Mouse (Mus musculus) forebrain, embryonic 11.5 days (tissue): ENCODE data around the gene Qsox2. TPM values are rescaled to one million over a fixed set of nuclear protein-coding genes. Genes with fewer than 3 reads are reported as not detected.

Experiments used
- ATAC-seq: fragments of 200-750 bp; cut with Nextera tagmentation; replicated peaks from 2 replicates; pipeline ENCODE4 v1.8.0; 2017; ENCODE audit warnings: moderate TSS enrichment; ENCODE audit not compliant: low FRiP score
- DNase-seq: peaks from one replicate; pipeline ENCODE4 v3.0.0-alpha.2; 2017; ENCODE audit warnings: low spot score
- H3K27ac ChIP-seq: fragments of 300-500 bp; sonication (generic); 2 replicates; pipeline ENCODE4 v1.5.1; 2014; ENCODE audit warnings: low read depth, low read length
- H3K27me3 ChIP-seq: fragments of 300-500 bp; sonication (generic); 2 replicates; pipeline ENCODE4 v1.6.1; 2014; ENCODE audit warnings: mild to moderate bottlenecking, low read length, mixed read lengths; ENCODE audit not compliant: control insufficient read depth, insufficient read depth
- H3K36me3 ChIP-seq: fragments of 300-500 bp; sonication (generic); 2 replicates; pipeline ENCODE4 v1.6.1; 2014; ENCODE audit warnings: mild to moderate bottlenecking, low read length, moderate library complexity, mixed read lengths; ENCODE audit not compliant: control insufficient read depth, insufficient read depth
- H3K4me1 ChIP-seq: fragments of 300-500 bp; sonication (generic); replicated peaks from 2 replicates; pipeline ENCODE4 v1.6.1; 2014; ENCODE audit warnings: low read length, mixed read lengths; ENCODE audit not compliant: control insufficient read depth, insufficient read depth
- H3K4me2 ChIP-seq: fragments of 300-500 bp; sonication (generic); 2 replicates; pipeline ENCODE4 v1.6.1; 2014; ENCODE audit warnings: low read depth, mild to moderate bottlenecking, low read length, moderate library complexity, mixed read lengths; ENCODE audit not compliant: severe bottlenecking
- H3K4me3 ChIP-seq: fragments of 300-500 bp; sonication (generic); 2 replicates; pipeline ENCODE4 v1.5.1; 2014; ENCODE audit warnings: low read depth, low read length
- H3K9ac ChIP-seq: fragments of 300-500 bp; sonication (generic); 2 replicates; pipeline ENCODE4 v1.6.1; 2014; ENCODE audit warnings: low read length
- H3K9me3 ChIP-seq: fragments of 300-500 bp; sonication (generic); 2 replicates; pipeline ENCODE4 v1.6.1; 2016; ENCODE audit warnings: low read length, mixed read lengths; ENCODE audit not compliant: control insufficient read depth
- WGBS: fragments of 180-500 bp; shearing (Covaris S2); extraction: QIAGEN DNeasy Blood & Tissue Kit; methylation state at CpG from one replicate; pipeline ENCODE4 v1.1.7; 2014; 5-methylcytosine and 5-hydroxymethylcytosine counted together
- polyA plus RNA-seq: library from polyadenylated mRNA; unstranded; fragments of >200 nt; fragmentation: Nextera tagmentation; extraction: Ambion mirVana; gene quantifications from 2 replicates; pipeline ENCODE4 v1.2.1, GENCODE M21; 2014

The Qsox2 gene
- 20.6 and 22.9 TPM in 2 replicates for polyA plus RNA-seq

GRCm38 (mm10) chr2:26237290-26237782 is at the start of gene Qsox2:
Gene Qsox2, minus strand, starts transcription at chr2:26237525.
- H3K27me3 ChIP-seq, result no peaks in the 10 kb centered on the region
- H3K27ac ChIP-seq, result peak within 1 kb of the TSS; percentile 72
- H3K36me3 ChIP-seq, result no peaks in the 10 kb centered on the region
- peak within 1 kb of the TSS; percentile 83 for H3K4me2 ChIP-seq
- peak; percentile 86 for ATAC-seq
- WGBS, result 2% methylated on average over 34 of the region's 36 CpGs
- peak within 1 kb of the TSS; percentile 90 for H3K4me3 ChIP-seq
- H3K9ac ChIP-seq, result peak within 1 kb of the TSS; percentile 70
- DNase-seq, result peak; percentile 98
- H3K9me3 ChIP-seq, result no peaks in the 10 kb centered on the region
- peaks cover 4% of the 10 kb centered on the region; the same call in 1 of the 2 replicates for H3K4me1 ChIP-seq

GRCm38 (mm10) chr2:26286391-26286790 is 49.1 kb upstream of the Qsox2 start:
- no peak for DNase-seq
- no peak for ATAC-seq
- H3K4me2 ChIP-seq, result no peak overlapping the region
- no peaks in the 10 kb centered on the region for H3K9me3 ChIP-seq
- no peak overlapping the region for H3K27ac ChIP-seq
- no peaks in the 10 kb centered on the region for H3K27me3 ChIP-seq
- no peak overlapping the region for H3K9ac ChIP-seq
- no peak overlapping the region for H3K4me3 ChIP-seq
- no peaks in the 10 kb centered on the region for H3K4me1 ChIP-seq
- H3K36me3 ChIP-seq, result no peaks in the 10 kb centered on the region
- 76% methylated on average over 7 of the region's 7 CpGs for WGBS

GRCm38 (mm10) chr2:26285804-26286203 is 48.5 kb upstream of the Qsox2 start:
- no peak overlapping the region for H3K4me3 ChIP-seq
- ATAC-seq, result no peak
- no peak overlapping the region for H3K27ac ChIP-seq
- H3K4me2 ChIP-seq, result no peak overlapping the region
- no peaks in the 10 kb centered on the region for H3K4me1 ChIP-seq
- H3K27me3 ChIP-seq, result no peaks in the 10 kb centered on the region
- no peak overlapping the region for H3K9ac ChIP-seq
- 79% methylated on average over 7 of the region's 7 CpGs for WGBS
- H3K9me3 ChIP-seq, result no peaks in the 10 kb centered on the region
- no peaks in the 10 kb centered on the region for H3K36me3 ChIP-seq
- no peak for DNase-seq

GRCm38 (mm10) chr2:26280594-26280993 is 43.3 kb upstream of the Qsox2 start:
- Histone ChIP-seq H3K4me3 (no peak overlapping the region), H3K27ac (no peak overlapping the region), H3K4me2 (no peak overlapping the region), H3K36me3 (no peaks in the 10 kb centered on the region), H3K9ac (no peak overlapping the region), H3K9me3 (no peaks in the 10 kb centered on the region), H3K4me1 (no peaks in the 10 kb centered on the region), H3K27me3 (no peaks in the 10 kb centered on the region)
- no peak for DNase-seq
- WGBS, result 70% methylated on average over 11 of the region's 11 CpGs
- no peak for ATAC-seq

GRCm38 (mm10) chr2:26279712-26280111 is 42.4 kb upstream of the Qsox2 start:
- Histone ChIP-seq H3K4me3 (no peak overlapping the region), H3K4me2 (no peak overlapping the region), H3K4me1 (no peaks in the 10 kb centered on the region), H3K36me3 (no peaks in the 10 kb centered on the region), H3K9ac (no peak overlapping the region), H3K27me3 (no peaks in the 10 kb centered on the region), H3K9me3 (no peaks in the 10 kb centered on the region), H3K27ac (no peak overlapping the region)
- WGBS, result 86% methylated on average over 3 of the region's 3 CpGs
- no peak for ATAC-seq
- DNase-seq, result no peak

GRCm38 (mm10) chr2:26273611-26274010 is 36.3 kb upstream of the Qsox2 start:
- H3K4me3 ChIP-seq, result no peak overlapping the region
- no peaks in the 10 kb centered on the region for H3K36me3 ChIP-seq
- no peak overlapping the region for H3K4me2 ChIP-seq
- no peak for ATAC-seq
- H3K9me3 ChIP-seq, result no peaks in the 10 kb centered on the region
- 16% methylated on average over 7 of the region's 7 CpGs for WGBS
- H3K27me3 ChIP-seq, result no peaks in the 10 kb centered on the region
- H3K4me1 ChIP-seq, result no peaks in the 10 kb centered on the region
- H3K9ac ChIP-seq, result no peak overlapping the region
- H3K27ac ChIP-seq, result no peak overlapping the region
- DNase-seq, result peak; percentile 73

GRCm38 (mm10) chr2:26268216-26268615 is 30.9 kb upstream of the Qsox2 start:
- Histone ChIP-seq H3K27me3 (no peaks in the 10 kb centered on the region), H3K27ac (no peak overlapping the region), H3K36me3 (no peaks in the 10 kb centered on the region), H3K9me3 (no peaks in the 10 kb centered on the region), H3K4me1 (no peaks in the 10 kb centered on the region), H3K9ac (no peak overlapping the region), H3K4me3 (no peak overlapping the region), H3K4me2 (no peak overlapping the region)
- WGBS, result 69% methylated on average over 3 of the region's 3 CpGs
- ATAC-seq (no peak), DNase-seq (no peak)

- no peak overlapping the region for H3K4me2 ChIP-seq
- no peak overlapping the region for H3K9ac ChIP-seq
- H3K27me3 ChIP-seq, result no peaks in the 10 kb centered on the region
- no peak overlapping the region for H3K4me3 ChIP-seq
- H3K27ac ChIP-seq, result no peak overlapping the region
- WGBS, result 81% methylated on average over 10 of the region's 10 CpGs
- no peaks in the 10 kb centered on the region for H3K36me3 ChIP-seq
- ATAC-seq (no peak), DNase-seq (no peak)
- H3K9me3 ChIP-seq, result no peaks in the 10 kb centered on the region
- H3K4me1 ChIP-seq, result no peaks in the 10 kb centered on the region
Observed at GRCm38 (mm10) chr2:26266066-26266742, 28.9 kb upstream of the Qsox2 start.

- 84% methylated on average over 2 of the region's 2 CpGs for WGBS
- Histone ChIP-seq H3K36me3 (no peaks in the 10 kb centered on the region), H3K4me1 (no peaks in the 10 kb centered on the region), H3K4me3 (no peak overlapping the region), H3K27me3 (no peaks in the 10 kb centered on the region), H3K4me2 (no peak overlapping the region), H3K9ac (no peak overlapping the region), H3K9me3 (no peaks in the 10 kb centered on the region), H3K27ac (no peak overlapping the region)
- ATAC-seq, result no peak
- no peak for DNase-seq
Observed at GRCm38 (mm10) chr2:26265095-26265494, 27.8 kb upstream of the Qsox2 start.
